Mouse (Mus musculus) heart, embryonic 12.5 days (tissue): Measurements from ENCODE around the gene Rdm1. TPM values are rescaled to one million over a fixed set of nuclear protein-coding genes. Genes with fewer than 3 reads are reported as not detected.
"Not testable (repeated sequence)": the region's sequence is repeated elsewhere in the genome, so short reads cannot be mapped to it uniquely, and the experiment has no call there.

ENCODE experiments used
- ATAC-seq: fragments of 200-750 bp; cut with Nextera tagmentation; 2 replicates; pipeline ENCODE4 v1.8.0; 2017; ENCODE audit warnings: moderate TSS enrichment, moderate library complexity; ENCODE audit not compliant: insufficient number of reproducible peaks, low FRiP score
- H3K27ac ChIP-seq: fragments of 300-500 bp; sonication (generic); 2 replicates; pipeline ENCODE4 v1.5.1; 2016; ENCODE audit warnings: mild to moderate bottlenecking, moderate library complexity; ENCODE audit not compliant: poor library complexity, severe bottlenecking
- H3K27me3 ChIP-seq: fragments of 300-500 bp; sonication (generic); replicated peaks from 2 replicates; pipeline ENCODE4 v1.6.1; 2016; ENCODE audit warnings: mild to moderate bottlenecking, moderate library complexity
- H3K36me3 ChIP-seq: fragments of 300-500 bp; sonication (generic); 2 replicates; pipeline ENCODE4 v1.6.1; 2016; ENCODE audit warnings: mild to moderate bottlenecking, moderate library complexity
- H3K4me1 ChIP-seq: fragments of 300-500 bp; sonication (generic); replicated peaks from 2 replicates; pipeline ENCODE4 v1.6.1; 2016; ENCODE audit warnings: mild to moderate bottlenecking
- H3K4me2 ChIP-seq: fragments of 300-500 bp; sonication (generic); 2 replicates; pipeline ENCODE4 v1.6.1; 2016; ENCODE audit warnings: mild to moderate bottlenecking, moderate library complexity
- H3K4me3 ChIP-seq: fragments of 300-500 bp; sonication (generic); 2 replicates; pipeline ENCODE4 v1.5.1; 2016; ENCODE audit warnings: mild to moderate bottlenecking
- H3K9ac ChIP-seq: fragments of 300-500 bp; sonication (generic); 2 replicates; pipeline ENCODE4 v1.6.1; 2016; ENCODE audit warnings: mild to moderate bottlenecking, moderate library complexity
- H3K9me3 ChIP-seq: fragments of 300-500 bp; sonication (generic); replicated peaks from 2 replicates; pipeline ENCODE4 v1.6.1; 2016; ENCODE audit warnings: mild to moderate bottlenecking, moderate library complexity
- WGBS: fragments of 180-500 bp; shearing (Covaris S2); methylation state at CpG from one replicate; pipeline ENCODE4 v1.1.7; 2016; 5-methylcytosine and 5-hydroxymethylcytosine counted together
- polyA plus RNA-seq: library from polyadenylated mRNA; unstranded; fragments of >200 nt; fragmentation: Nextera tagmentation; extraction: Ambion mirVana; gene quantifications from 2 replicates; pipeline ENCODE4 v1.2.1, GENCODE M21; 2016

Gene Rdm1
- polyA plus RNA-seq: 28.3 and 36.2 TPM in 2 replicates

- H3K27me3 ChIP-seq: no peaks in the 10 kb centered on the region
- peak within 1 kb of the TSS; percentile 72 for H3K4me2 ChIP-seq
- under 1% methylated on average over 34 of the region's 34 CpGs for WGBS
- peak within 1 kb of the TSS; percentile 77 for H3K9ac ChIP-seq
- H3K4me1 ChIP-seq: no peaks in the 10 kb centered on the region
- H3K9me3 ChIP-seq: no peaks in the 10 kb centered on the region
- peak within 1 kb of the TSS; percentile 100 for H3K27ac ChIP-seq
- peak within 1 kb of the TSS; percentile 57 for H3K4me3 ChIP-seq
- ATAC-seq: peak; percentile 90
- 0 out of 2 replicates have a peak, but pooled peaks cover 3% of the 10 kb centered on the region for H3K36me3 ChIP-seq
Measured at GRCm38 (mm10) chr11:101626995-101627856, at the start of gene Rdm1. Gene Rdm1, plus strand, starts transcription at chr11:101627195.

- peaks cover 4% of the 10 kb centered on the region for H3K4me1 ChIP-seq
- H3K9ac ChIP-seq: no peak overlapping the region
- H3K36me3 ChIP-seq: peaks cover 49% of the 10 kb centered on the region
- H3K27ac ChIP-seq: no peak overlapping the region
- no peak overlapping the region for H3K4me3 ChIP-seq
- 58% methylated on average over 6 of the region's 6 CpGs for WGBS
- H3K27me3 ChIP-seq: no peaks in the 10 kb centered on the region
- no peaks in the 10 kb centered on the region for H3K9me3 ChIP-seq
- H3K4me2 ChIP-seq: no peak overlapping the region
- no peak for ATAC-seq
Measured at GRCm38 (mm10) chr11:101581081-101581764, 45.8 kb upstream of the Rdm1 start.

GRCm38 (mm10) chr11:101582054-101583035 is 44.6 kb upstream of the Rdm1 start, which contains the start of gene Tmem106a:
Gene Tmem106a, plus strand, starts transcription at chr11:101582242.
- 19% methylated on average over 30 of the region's 31 CpGs for WGBS
- Histone ChIP-seq H3K4me3 (peak within 1 kb of the TSS; percentile 51), H3K4me1 (peaks cover 4% of the 10 kb centered on the region), H3K27me3 (no peaks in the 10 kb centered on the region), H3K36me3 (peaks cover 48% of the 10 kb centered on the region), H3K4me2 (peak within 1 kb of the TSS; percentile 67), H3K9ac (peak within 1 kb of the TSS; percentile 66), H3K27ac (no peak within 1 kb of the TSS), H3K9me3 (no peaks in the 10 kb centered on the region)
- peak; percentile 75; the same call in 1 of the 2 replicates for ATAC-seq

GRCm38 (mm10) chr11:101583205-101583604 is 43.8 kb upstream of the Rdm1 start:
- WGBS: 80% methylated on average over 2 of the region's 2 CpGs
- no peaks in the 10 kb centered on the region for H3K27me3 ChIP-seq
- no peak overlapping the region for H3K9ac ChIP-seq
- no peak overlapping the region for H3K27ac ChIP-seq
- ATAC-seq: no peak
- no peaks in the 10 kb centered on the region for H3K9me3 ChIP-seq
- H3K4me3 ChIP-seq: no peak overlapping the region
- no peak overlapping the region for H3K4me2 ChIP-seq
- H3K4me1 ChIP-seq: peaks cover 4% of the 10 kb centered on the region
- peaks cover 40% of the 10 kb centered on the region for H3K36me3 ChIP-seq

- not testable (repeated sequence) for H3K4me1 ChIP-seq, ATAC-seq, H3K4me3 ChIP-seq, H3K27ac ChIP-seq, H3K4me2 ChIP-seq, H3K9me3 ChIP-seq, H3K9ac ChIP-seq, H3K27me3 ChIP-seq
- 97% methylated on average over 1 of the region's 1 CpGs for WGBS
- peaks cover 23% of the 10 kb centered on the region for H3K36me3 ChIP-seq
Measured at GRCm38 (mm10) chr11:101585031-101585430, 42.0 kb upstream of the Rdm1 start.

- ATAC-seq: no peak
- 59% methylated on average over 4 of the region's 4 CpGs for WGBS
- Histone ChIP-seq H3K4me3 (no peak overlapping the region), H3K27ac (no peak overlapping the region), H3K27me3 (no peaks in the 10 kb centered on the region), H3K36me3 (peaks cover 15% of the 10 kb centered on the region; the same call in 1 of the 2 replicates), H3K9me3 (no peaks in the 10 kb centered on the region), H3K9ac (no peak overlapping the region), H3K4me1 (peaks cover 4% of the 10 kb centered on the region), H3K4me2 (no peak overlapping the region)
Measured at GRCm38 (mm10) chr11:101585805-101586204, 41.2 kb upstream of the Rdm1 start.

- H3K4me1 ChIP-seq: no peaks in the 10 kb centered on the region
- H3K9me3 ChIP-seq: no peaks in the 10 kb centered on the region
- H3K36me3 ChIP-seq: peaks cover 19% of the 10 kb centered on the region; the same call in 1 of the 2 replicates
- 93% methylated on average over 10 of the region's 10 CpGs for WGBS
- no peak overlapping the region for H3K4me2 ChIP-seq
- no peak for ATAC-seq
- H3K4me3 ChIP-seq: no peak overlapping the region
- H3K27me3 ChIP-seq: no peaks in the 10 kb centered on the region
- H3K27ac ChIP-seq: no peak overlapping the region
- no peak overlapping the region for H3K9ac ChIP-seq
Measured at GRCm38 (mm10) chr11:101587676-101588075, 39.3 kb upstream of the Rdm1 start.

- Histone ChIP-seq H3K4me1 (no peaks in the 10 kb centered on the region), H3K9ac (no peak overlapping the region), H3K4me3 (no peak overlapping the region), H3K27me3 (no peaks in the 10 kb centered on the region), H3K9me3 (no peaks in the 10 kb centered on the region), H3K36me3 (peaks cover 19% of the 10 kb centered on the region; the same call in 1 of the 2 replicates), H3K27ac (no peak overlapping the region), H3K4me2 (no peak overlapping the region)
- no peak for ATAC-seq
- WGBS: 86% methylated on average over 7 of the region's 7 CpGs
Measured at GRCm38 (mm10) chr11:101588868-101589267, 38.1 kb upstream of the Rdm1 start.

GRCm38 (mm10) chr11:101589444-101589843 is 37.6 kb upstream of the Rdm1 start:
- peaks cover 19% of the 10 kb centered on the region; the same call in 1 of the 2 replicates for H3K36me3 ChIP-seq
- no peaks in the 10 kb centered on the region for H3K4me1 ChIP-seq
- 30% methylated on average over 5 of the region's 5 CpGs for WGBS
- no peaks in the 10 kb centered on the region for H3K9me3 ChIP-seq
- H3K4me2 ChIP-seq: no peak overlapping the region
- no peaks in the 10 kb centered on the region for H3K27me3 ChIP-seq
- H3K27ac ChIP-seq: no peak overlapping the region
- H3K9ac ChIP-seq: no peak overlapping the region
- ATAC-seq: no peak
- no peak overlapping the region for H3K4me3 ChIP-seq

GRCm38 (mm10) chr11:101589989-101590624 is 36.9 kb upstream of the Rdm1 start:
- WGBS: 69% methylated on average over 12 of the region's 12 CpGs
- Histone ChIP-seq H3K4me3 (no peak overlapping the region), H3K4me2 (no peak overlapping the region), H3K9ac (no peak overlapping the region), H3K27me3 (no peaks in the 10 kb centered on the region), H3K36me3 (peaks cover 19% of the 10 kb centered on the region; the same call in 1 of the 2 replicates), H3K27ac (no peak overlapping the region), H3K9me3 (no peaks in the 10 kb centered on the region), H3K4me1 (no peaks in the 10 kb centered on the region)
- no peak for ATAC-seq
